Mouse (Mus musculus) B cell, adult 2 months (primary cell): ENCODE results near the gene Mtmr2.

Source experiments
- DNase-seq, 2 experiments: peaks; one replicate each; pipeline ENCODE4 v3.0.0; 2022

Gene Mtmr2

GRCm38 (mm10) chr9:13809937-13810336 lies 61.7 kb downstream of the Mtmr2 start:
- DNase-seq = peak; percentile 26 to 32

DNA sequence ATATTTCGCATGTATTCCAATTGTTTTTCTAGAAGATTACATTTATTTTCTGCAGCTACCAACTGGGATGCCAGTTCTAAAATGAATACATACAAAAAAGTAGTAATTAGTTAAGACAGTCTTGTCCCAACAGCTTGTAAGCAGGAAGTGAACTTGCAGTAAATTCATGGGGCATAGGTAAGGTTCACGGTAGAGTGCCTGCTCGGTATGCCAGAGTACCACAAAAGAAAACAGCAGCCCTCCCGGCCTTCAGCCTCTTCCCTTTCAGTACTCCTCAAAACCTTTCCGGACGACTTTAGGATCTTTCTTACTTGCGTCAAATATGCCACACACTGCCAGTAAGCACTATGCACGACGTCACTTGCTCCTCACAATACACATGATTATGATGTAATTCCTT lies 70.2 kb downstream of the Mtmr2 start:
- DNase-seq = no peak

- no peak for DNase-seq
These were observed 72.6 kb downstream of the Mtmr2 start for GRCm38 (mm10) chr9:13820774-13821173.

- DNase-seq = no peak
These were observed 77.7 kb downstream of the Mtmr2 start for GRCm38 (mm10) chr9:13825896-13826295.

- DNase-seq = peak; percentile 70
These were observed 78.2 kb downstream of the Mtmr2 start for GRCm38 (mm10) chr9:13826391-13826805.

- peak; percentile 87 to 88 for DNase-seq
These were observed 78.7 kb downstream of the Mtmr2 start, which contains the start of gene Cep57 for GRCm38 (mm10) chr9:13826832-13827405. TSS of gene Cep57 (minus strand) at chr9:13827107.

DNA sequence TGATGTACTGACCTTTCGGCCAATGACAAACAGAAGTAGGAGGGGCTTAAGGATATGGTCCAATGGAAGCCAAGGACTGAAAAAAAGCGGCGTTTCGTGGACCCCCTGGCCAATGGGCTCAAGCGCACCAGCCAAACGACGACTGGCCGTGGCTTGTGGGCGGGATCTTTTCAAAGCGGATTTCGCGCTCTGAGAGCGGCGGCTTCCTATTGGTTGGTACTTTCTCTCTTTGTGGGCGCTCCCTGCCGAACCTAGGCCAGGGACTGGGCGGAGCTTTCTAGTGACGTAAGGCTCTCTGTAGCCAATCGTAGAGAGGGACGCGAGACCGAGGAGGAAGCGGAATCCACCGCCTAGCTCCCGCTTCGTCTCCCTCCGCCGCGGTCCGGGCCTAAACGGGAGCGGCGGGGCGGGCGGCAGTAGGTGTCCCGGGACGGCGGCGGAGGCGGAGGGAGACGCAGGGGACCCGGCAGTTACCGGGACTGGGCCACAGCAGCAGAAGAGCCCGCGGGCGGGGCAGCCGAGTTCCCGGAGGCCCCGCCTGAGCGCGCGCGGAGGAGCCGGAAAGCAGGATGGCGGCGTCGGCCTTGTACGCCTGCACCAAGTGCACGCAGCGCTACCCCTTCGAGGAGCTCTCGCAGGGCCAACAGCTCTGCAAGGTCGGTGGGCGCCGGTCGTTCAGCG lies 79.3 kb downstream of the Mtmr2 start, which contains the start of gene Fam76b:
Fam76b (plus strand) TSS at position 311 of the 681 bp plus-strand sequence.
- peak; percentile 98 to 99 for DNase-seq

DNA sequence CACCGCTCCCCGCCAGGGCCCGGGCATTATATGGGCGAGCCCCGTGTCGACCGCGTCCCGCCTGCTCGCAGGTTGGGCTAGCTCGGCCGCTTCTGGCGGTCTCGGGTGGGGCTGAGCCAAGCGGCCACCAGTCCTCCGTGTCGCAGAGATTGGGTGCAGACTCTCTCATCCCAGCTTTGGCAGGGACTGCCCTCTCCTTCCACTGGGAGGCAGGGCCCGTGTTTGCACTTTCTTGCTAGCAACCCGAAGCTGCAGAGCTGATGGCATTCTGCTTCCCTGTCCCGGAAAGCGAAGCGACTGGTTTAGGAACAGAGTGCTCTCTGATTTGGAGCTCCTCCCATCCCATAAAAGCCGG lies 79.9 kb downstream of the Mtmr2 start:
- DNase-seq = no peak

DNA sequence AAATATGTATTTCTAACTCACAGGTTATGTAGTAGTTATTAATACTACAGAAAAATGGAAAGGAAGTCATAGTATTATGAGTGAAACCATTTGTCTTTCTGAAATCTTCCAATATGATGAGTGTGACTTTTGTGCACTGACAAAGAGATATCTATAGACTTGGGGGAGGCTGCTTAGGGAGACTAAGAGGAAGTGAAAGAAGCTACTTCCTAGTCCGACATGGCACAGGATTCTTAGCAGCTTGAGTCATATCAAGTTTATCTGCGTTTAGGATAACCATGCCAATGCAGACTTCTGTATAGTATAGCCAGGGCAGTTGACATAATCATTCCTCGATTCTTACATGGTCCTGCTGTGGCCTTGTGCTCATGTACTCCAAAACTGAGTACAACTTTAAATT lies 87.0 kb downstream of the Mtmr2 start:
- DNase-seq = peak; percentile 35 to 36

DNA sequence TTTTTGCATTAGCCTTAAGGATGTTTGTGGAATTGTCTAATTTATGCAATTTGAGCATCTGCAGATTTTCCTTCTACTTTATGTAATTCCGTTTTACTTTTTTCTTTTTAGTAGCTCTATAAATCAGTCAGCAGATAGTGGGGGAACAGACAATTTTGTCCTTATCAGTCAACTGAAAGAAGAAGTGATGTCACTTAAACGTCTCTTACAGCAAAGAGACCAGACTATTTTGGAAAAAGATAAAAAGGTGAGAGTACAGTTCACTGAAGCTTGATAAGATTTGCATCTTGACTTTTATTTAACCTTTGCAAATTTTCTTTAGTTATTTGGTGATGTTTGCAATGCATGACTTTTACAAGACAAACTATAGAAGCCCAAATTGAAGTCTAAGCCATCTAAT lies 88.5 kb downstream of the Mtmr2 start:
- no peak for DNase-seq

- DNase-seq = no peak
These were observed 99.4 kb downstream of the Mtmr2 start for GRCm38 (mm10) chr9:13847591-13847990.

DNA sequence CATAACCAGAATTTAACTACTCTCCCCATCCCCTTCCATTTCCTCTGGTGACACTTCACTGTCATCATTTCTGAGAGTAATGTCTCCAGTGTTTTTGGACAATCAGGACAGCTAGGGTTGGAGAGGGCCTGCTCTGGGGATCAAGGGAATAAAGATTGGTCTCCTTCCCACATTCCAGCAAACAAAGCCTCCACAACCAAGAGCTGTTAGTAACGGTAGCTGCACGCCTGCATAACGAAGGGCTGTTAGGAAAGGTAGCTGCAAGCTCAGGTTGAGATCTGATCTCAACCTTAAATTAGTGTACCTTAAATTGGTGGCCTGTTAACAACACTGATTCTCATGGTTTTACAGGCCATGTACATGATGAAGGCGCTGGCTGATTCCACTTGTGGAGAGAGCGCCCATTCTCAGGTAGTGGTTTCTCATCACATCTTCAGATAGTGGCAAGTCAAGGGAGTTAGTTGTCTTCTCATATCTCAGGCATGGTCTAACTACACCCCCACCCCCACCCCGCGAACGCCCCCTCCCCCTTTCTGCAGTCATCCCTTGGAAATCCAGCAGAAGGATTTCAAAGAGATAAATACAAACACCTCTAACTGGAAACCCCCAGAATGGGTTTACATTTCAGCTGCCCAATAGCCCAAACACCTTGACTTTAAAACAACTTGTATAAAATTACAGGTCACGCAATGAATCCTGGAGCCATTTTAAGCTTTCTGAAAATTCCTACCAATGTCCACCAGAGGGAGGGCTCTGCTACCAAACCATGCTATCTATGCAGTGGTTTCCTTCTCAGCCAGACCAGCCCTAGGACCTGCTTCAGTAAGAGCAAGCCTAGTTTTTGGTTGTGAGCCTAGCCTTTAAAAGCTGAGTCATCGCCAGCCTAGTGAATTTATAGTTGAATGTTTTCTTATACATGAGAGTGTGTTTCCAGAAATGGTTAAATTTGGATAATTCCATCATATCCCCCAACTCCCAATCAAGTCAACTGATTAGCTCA lies 100.6 kb downstream of the Mtmr2 start:
- DNase-seq = peak; percentile 44 to 45

GRCm38 (mm10) chr9:13853876-13854275 lies 105.7 kb downstream of the Mtmr2 start:
- no peak for DNase-seq
